In the genomic region with DNA sequence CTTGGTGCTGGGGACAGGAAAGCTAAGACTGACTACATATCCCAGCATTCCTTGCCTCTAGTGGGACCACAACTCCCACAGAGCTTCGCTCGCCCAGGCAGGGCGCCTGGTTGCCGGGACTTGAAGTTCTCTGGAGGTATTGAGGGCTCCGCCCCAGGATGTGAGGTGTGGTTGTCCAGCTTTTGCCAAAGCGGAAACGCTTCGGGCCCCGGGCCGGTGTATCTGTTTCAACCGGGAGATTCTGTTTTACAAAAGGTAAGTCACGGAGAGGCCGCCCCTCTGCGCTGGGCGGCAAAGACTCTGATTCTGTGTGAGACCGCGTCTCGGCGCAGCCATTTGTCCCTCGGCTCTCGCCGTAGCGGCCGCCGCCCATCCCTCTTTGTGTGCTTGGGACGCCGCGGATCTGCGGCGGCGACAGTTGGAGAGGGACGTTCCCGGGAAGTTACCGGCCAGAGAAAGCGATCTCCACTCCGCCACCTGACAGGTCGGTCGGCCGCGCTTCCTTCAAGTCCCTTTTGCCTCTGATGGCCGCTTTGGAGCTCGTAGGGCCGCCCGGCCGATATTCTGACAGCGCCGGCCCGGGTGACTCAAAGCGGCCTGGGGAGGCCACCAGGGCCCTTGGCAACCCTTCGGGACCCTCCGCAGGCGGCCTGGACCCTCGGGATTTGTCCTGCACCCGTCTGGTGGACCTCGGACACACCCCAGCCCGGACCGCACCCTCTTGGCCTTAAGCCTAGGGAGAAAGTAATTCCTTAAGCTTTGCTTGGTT, we compare ENCODE assay signal across 8 mouse cellular contexts. TPM values are rescaled to one million over a fixed set of nuclear protein-coding genes. Genes with fewer than 3 reads are reported as not detected.
DNase-seq lines count a peak whose midpoint lies in the region; ATAC-seq and TF ChIP-seq lines count a peak whose summit lies in the region.

Dync1i2 (plus strand) TSS at position 116 of the 769 bp plus-strand sequence.

- no peaks in the 10 kb centered on the region for H3K9me3 ChIP-seq in heart, embryonic 12.5 days (replicated peaks)
- no peaks in the 10 kb centered on the region for H3K9me3 ChIP-seq in kidney, postnatal 0 days (replicated peaks; ENCODE audit: low read length)
- no peaks in the 10 kb centered on the region for H3K9me3 ChIP-seq in liver, embryonic 11.5 days (ENCODE audit: control insufficient read depth, low read length)
- H3K9me3 ChIP-seq in stomach, embryonic 14.5 days (ENCODE audit: control insufficient read depth, low read depth, low read length), result no peaks in the 10 kb centered on the region

- peak within 1 kb of the TSS; percentile 83 for H3K4me3 ChIP-seq in heart, embryonic 12.5 days
- peak within 1 kb of the TSS; percentile 74 for H3K4me3 ChIP-seq in kidney, postnatal 0 days (replicated peaks; ENCODE audit: low read depth, low read length)
- H3K4me3 ChIP-seq in liver, embryonic 11.5 days (ENCODE audit: low read depth, low read length), result peak within 1 kb of the TSS; percentile 90
- peak within 1 kb of the TSS; percentile 99 for H3K4me3 ChIP-seq in stomach, embryonic 14.5 days (ENCODE audit: low read depth, low read length)

- peak within 1 kb of the TSS; percentile 79 for H3K4me2 ChIP-seq in heart, embryonic 12.5 days
- peak within 1 kb of the TSS; percentile 75 for H3K4me2 ChIP-seq in kidney, postnatal 0 days (ENCODE audit: low read length)
- peak within 1 kb of the TSS; percentile 71 for H3K4me2 ChIP-seq in liver, embryonic 11.5 days
- peak within 1 kb of the TSS; percentile 56 for H3K4me2 ChIP-seq in stomach, embryonic 14.5 days (replicated peaks; ENCODE audit: low read depth, low read length)

- TF ChIP-seq CTCF in kidney, postnatal 0 days (IDR thresholded peaks at IDR 0.05; ENCODE audit: low read depth), result no peak

- no peaks in the 10 kb centered on the region for H3K27me3 ChIP-seq in heart, embryonic 12.5 days (replicated peaks)
- no peaks in the 10 kb centered on the region for H3K27me3 ChIP-seq in kidney, postnatal 0 days (ENCODE audit: insufficient read depth, low read length)
- H3K27me3 ChIP-seq in liver, embryonic 11.5 days (replicated peaks; ENCODE audit: control insufficient read depth, insufficient read depth, low read length), result no peaks in the 10 kb centered on the region
- no peaks in the 10 kb centered on the region for H3K27me3 ChIP-seq in stomach, embryonic 14.5 days (ENCODE audit: control insufficient read depth, insufficient read depth, low read length)

- H3K9ac ChIP-seq in heart, embryonic 12.5 days, result peak within 1 kb of the TSS; percentile 87
- H3K9ac ChIP-seq in kidney, postnatal 0 days (ENCODE audit: low read depth, low read length), result peak within 1 kb of the TSS; percentile 79
- H3K9ac ChIP-seq in liver, embryonic 11.5 days (ENCODE audit: low read depth, low read length), result peak within 1 kb of the TSS; percentile 94
- peak within 1 kb of the TSS; percentile 90 for H3K9ac ChIP-seq in stomach, embryonic 14.5 days (replicated peaks; ENCODE audit: low read depth, low read length)

- DNase-seq in CD4-positive helper T cell, adult 2 months (ENCODE audit: low read depth, low spot score), result peak; percentile 94
- peak; percentile 93 for DNase-seq in brain, embryonic 18.5 days (ENCODE audit: low read depth, low spot score)
- peak; percentile 99 for DNase-seq in kidney, postnatal 0 days (ENCODE audit: low spot score)
- peak; percentile 85 for DNase-seq in liver, embryonic 11.5 days (ENCODE audit: low spot score)
- DNase-seq in naive thymus-derived CD4-positive, alpha-beta T cell, adult 2 months (ENCODE audit: low read depth), result peak; percentile 92

- peaks cover 21% of the 10 kb centered on the region for H3K36me3 ChIP-seq in heart, embryonic 12.5 days
- H3K36me3 ChIP-seq in kidney, postnatal 0 days (ENCODE audit: insufficient read depth, low read length), result 0 out of 2 replicates have a peak, but pooled peaks cover 5% of the 10 kb centered on the region
- no peaks in the 10 kb centered on the region; the same call in 1 of the 2 replicates for H3K36me3 ChIP-seq in liver, embryonic 11.5 days (ENCODE audit: control insufficient read depth, insufficient read depth, low read length)
- peaks cover 3% of the 10 kb centered on the region for H3K36me3 ChIP-seq in stomach, embryonic 14.5 days (ENCODE audit: control insufficient read depth, insufficient read depth, low read length)

- ATAC-seq in erythroid progenitor cell, adult 5-6 weeks (replicated peaks; ENCODE audit: low FRiP score, poor library complexity, severe bottlenecking), result peak; percentile 100
- peak; percentile 100 for ATAC-seq in heart, embryonic 12.5 days (ENCODE audit: insufficient number of reproducible peaks, low FRiP score)
- ATAC-seq in kidney, postnatal 0 days (replicated peaks; ENCODE audit: low FRiP score, low read depth), result peak; percentile 98
- peak; percentile 99 for ATAC-seq in liver, embryonic 11.5 days (replicated peaks; ENCODE audit: low FRiP score)
- peak; percentile 99 for ATAC-seq in stomach, embryonic 14.5 days (ENCODE audit: insufficient number of reproducible peaks, insufficient read depth, low FRiP score, low read depth)

- under 1% methylated on average over 57 of the region's 57 CpGs for WGBS in heart, embryonic 12.5 days
- under 1% methylated on average over 56 of the region's 57 CpGs for WGBS in kidney, postnatal 0 days
- under 1% methylated on average over 57 of the region's 57 CpGs for WGBS in liver, embryonic 11.5 days
- 2% methylated on average over 57 of the region's 57 CpGs for WGBS in stomach, embryonic 14.5 days

- H3K27ac ChIP-seq in heart, embryonic 12.5 days (ENCODE audit: poor library complexity, severe bottlenecking), result peak within 1 kb of the TSS; percentile 80
- peak within 1 kb of the TSS; percentile 79 for H3K27ac ChIP-seq in kidney, postnatal 0 days
- H3K27ac ChIP-seq in liver, embryonic 11.5 days (ENCODE audit: low read depth, low read length), result peak within 1 kb of the TSS; percentile 47
- peak within 1 kb of the TSS; percentile 52 for H3K27ac ChIP-seq in stomach, embryonic 14.5 days (ENCODE audit: low read length)

- H3K4me1 ChIP-seq in heart, embryonic 12.5 days (replicated peaks), result peaks cover 8% of the 10 kb centered on the region
- peaks cover 4% of the 10 kb centered on the region; the same call in 1 of the 2 replicates for H3K4me1 ChIP-seq in kidney, postnatal 0 days (replicated peaks; ENCODE audit: insufficient read depth, low read length)
- 0 out of 2 replicates have a peak, but pooled peaks cover 2% of the 10 kb centered on the region for H3K4me1 ChIP-seq in liver, embryonic 11.5 days (replicated peaks; ENCODE audit: control insufficient read depth, insufficient read depth, low read length)
- peaks cover 7% of the 10 kb centered on the region; the same call in 1 of the 2 replicates for H3K4me1 ChIP-seq in stomach, embryonic 14.5 days (ENCODE audit: control insufficient read depth, insufficient read depth, low read length)

RNA-seq across cellular contexts. Expression of gene Dync1i2, which starts in this region (rescaled TPM):
- 55.9 and 133 TPM in 2 replicates for total RNA-seq in erythroid progenitor cell, adult 5-6 weeks (2015; ENCODE audit: low replicate concordance)
- 52.0 and 69.4 TPM in 2 replicates for total RNA-seq in erythroid progenitor cell, adult 5-6 weeks (2017; ENCODE audit: low replicate concordance)
- polyA plus RNA-seq in heart, embryonic 12.5 days (2016; fragmentation: Nextera tagmentation; extraction: Ambion mirVana), result 82.0 and 82.4 TPM in 2 replicates
- polyA plus RNA-seq in kidney, postnatal 0 days (2015; fragmentation: Nextera tagmentation; extraction: Ambion mirVana), result 80.9 and 88.8 TPM in 2 replicates
- polyA plus RNA-seq in liver, embryonic 11.5 days (2014; fragmentation: Nextera tagmentation; extraction: Ambion mirVana), result 78.5 and 82.2 TPM in 2 replicates
- 100 and 105 TPM in 2 replicates for polyA plus RNA-seq in stomach, embryonic 14.5 days (2014; fragmentation: Nextera tagmentation; extraction: Ambion mirVana)

Comparison
In these comparisons a context has a peak if more than half of its experiments do, and no peak if none do; other contexts are left out.
1. Peak in every context shown above with its lines: DNase-seq, ATAC-seq, H3K4me3 ChIP-seq and H3K27ac ChIP-seq.